Mouse (Mus musculus) NIH3T3 (cell line): ENCODE data around the gene Tmed1.
"Not testable (repeated sequence)": the region's sequence is repeated elsewhere in the genome, so short reads cannot be mapped to it uniquely, and the experiment has no call there.

ENCODE experiments used
- DNase-seq: peaks from one replicate; pipeline ENCODE4 v3.0.0-alpha.2; 2012; ENCODE audit warnings: low read depth

Tmed1 gene

DNA sequence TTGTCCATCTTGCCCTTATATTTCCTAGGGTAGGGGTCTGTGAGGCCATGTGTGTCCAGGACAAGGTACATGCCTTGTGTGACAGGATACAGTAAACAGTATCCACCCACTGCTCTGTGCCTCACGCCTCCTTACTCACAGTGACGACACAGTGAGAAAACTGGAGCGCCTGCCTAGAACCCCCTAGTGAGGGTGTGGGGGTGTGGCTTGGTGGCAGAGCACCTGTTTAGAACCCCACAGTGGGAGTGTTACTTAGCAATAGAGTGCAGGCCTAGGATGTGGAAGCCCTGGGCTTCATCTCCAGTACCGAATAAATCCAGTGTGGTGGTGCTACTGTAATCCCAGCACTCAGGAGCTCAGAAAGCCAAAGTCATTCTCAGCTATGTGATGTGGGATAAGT, 37.1 kb downstream of the Tmed1 start:
- DNase-seq: no peak

DNA sequence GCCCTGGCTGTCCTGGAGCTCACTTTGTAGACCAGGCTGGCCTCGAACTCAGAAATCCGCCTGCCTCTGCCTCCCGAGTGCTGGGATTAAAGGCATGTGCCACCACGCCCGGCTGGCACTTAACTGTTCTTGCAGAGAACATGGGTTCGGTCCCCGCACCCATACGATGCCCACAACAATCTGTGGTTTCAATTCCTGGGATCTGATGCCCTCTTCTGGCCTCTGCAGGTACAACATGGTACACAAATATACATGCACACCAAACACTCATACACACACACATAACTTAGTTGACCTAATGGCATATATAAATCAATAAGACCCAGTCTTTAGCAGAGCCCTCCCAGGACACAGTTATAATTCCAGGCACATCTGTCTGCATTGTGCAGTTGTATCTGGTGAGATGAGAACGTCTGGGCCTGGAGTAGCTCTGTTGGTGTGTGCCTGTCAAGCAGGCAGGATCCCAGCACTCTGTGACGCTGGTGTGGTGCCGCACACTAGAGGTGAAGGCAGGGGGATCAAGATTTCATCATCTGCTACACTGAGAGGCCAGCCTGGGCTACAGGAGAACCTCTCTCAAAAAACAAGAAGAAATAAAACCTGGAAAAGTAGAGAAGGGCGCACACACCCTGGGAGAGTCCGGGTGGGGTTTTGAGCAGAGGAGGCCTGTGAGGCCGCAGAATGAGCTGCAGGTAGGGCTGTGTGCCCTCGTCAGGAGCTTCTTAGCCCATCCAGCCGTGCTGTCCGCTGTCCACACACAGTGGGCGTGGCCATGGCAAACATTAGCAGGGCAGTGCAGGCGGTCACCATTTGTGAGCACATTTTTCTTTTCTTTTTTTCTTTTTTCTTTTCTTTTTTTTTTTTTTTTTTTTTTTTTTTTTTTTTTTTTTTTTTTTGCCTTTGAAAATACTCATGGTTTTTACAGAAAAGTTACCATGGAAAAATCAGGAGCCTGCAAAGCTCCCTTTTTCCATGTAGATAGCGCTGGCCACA, 40.7 kb downstream of the Tmed1 start:
- DNase-seq: peak; percentile 69

DNA sequence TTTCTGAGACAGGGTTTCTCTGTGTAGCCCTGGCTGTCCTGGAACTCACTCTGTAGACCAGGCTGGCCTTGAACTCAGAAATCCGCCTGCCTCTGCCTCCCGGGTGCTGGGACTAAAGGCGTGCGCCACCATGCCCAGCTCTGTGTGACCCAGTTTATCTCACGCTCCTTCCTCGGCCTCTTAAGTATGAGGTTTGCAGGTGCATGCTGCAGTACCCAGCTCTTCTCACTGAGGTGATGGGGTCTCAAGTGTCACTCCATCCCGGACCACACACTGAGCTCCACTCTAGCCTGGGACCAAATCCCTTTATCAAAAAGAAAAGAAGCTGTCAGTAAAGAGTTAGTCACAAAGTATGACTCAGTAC, 45.5 kb downstream of the Tmed1 start:
- DNase-seq: not testable (repeated sequence)

DNA sequence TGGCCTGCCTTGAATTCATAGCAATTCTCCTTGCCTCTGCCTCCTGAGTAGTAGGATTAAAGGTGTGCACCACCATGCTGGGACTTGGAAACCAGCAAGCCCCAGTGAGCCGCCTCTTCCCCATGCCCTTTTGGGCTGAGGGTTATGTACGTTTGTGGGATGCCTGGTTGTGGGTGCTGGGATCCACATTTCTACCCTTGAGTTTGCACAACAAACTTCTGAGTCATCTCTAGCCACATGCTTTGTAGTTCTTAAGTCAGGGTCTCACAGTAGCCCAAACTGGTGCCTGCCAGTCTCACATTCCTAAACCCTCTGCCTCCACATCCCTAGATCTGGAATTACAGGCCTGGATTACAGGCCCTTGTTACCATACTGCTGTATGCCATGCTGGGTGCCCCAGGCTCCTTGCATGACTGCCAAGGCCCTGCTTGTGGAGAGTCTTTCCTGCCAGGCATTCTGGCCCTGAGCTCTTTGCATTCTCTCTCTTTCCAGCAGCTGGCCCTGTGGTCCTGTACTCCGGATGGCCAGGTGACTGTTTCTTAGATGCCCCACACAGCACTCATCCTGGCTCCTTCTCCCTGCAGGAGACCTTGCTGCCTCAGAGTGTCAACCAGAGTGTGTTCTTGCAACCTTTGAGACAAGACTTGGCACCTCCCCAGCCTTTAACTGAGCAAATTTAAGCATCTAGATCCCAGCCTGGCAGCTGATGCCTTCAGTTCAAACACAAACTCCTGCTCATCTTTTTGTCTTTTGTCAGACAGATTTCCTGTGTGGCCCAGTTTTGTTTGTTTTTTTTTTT, 46.1 kb downstream of the Tmed1 start:
- peak; percentile 52 for DNase-seq

DNA sequence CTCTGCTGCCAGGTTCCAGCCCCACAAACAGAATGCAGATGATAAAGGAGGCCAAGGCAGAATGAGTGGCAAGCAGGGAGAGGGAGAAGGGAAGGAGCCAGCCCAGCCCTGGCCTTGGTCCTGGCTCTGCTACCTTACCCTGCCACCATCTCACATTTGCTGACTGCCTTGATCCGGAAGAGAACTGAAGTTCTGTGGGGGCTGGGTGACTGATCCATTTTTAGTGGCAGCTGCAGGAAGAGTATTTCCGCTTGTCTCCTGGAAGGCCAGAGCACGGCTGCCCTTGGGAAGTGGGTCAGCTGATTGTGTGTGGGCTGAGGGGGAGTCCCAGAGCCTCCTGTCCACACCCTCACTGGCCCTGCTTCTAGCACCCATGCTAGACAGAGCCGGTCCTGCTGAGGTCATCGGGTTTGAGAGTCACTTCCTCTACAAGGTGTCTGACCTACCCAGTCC, 46.9 kb downstream of the Tmed1 start:
- DNase-seq: peak; percentile 28

DNA sequence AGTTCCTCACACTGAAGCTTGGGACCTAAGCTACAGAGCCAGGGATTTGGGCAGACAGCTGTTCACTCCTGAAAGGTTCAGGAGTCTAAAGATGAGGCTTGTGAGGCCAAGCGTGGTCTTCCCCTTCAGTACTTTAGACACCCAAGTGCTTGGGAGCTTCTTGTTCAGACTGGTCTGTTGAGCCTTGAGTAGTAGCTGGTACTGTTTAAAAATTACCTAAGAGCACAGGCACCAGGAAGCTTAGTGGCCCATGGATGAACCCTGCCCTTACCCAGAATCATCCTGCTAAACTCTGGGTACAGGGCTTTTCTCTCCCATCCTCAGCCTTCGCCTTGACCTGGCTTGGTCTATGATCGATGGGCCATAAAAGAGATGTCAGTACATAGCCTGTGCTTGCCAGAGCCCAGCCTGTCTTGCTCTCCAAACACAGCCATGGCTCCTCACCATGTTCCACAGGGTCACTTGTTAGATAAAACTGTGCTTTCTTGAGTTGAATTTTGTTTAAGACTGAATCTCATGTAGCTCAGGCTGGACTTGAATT, 49.6 kb downstream of the Tmed1 start:
- no peak for DNase-seq

DNA sequence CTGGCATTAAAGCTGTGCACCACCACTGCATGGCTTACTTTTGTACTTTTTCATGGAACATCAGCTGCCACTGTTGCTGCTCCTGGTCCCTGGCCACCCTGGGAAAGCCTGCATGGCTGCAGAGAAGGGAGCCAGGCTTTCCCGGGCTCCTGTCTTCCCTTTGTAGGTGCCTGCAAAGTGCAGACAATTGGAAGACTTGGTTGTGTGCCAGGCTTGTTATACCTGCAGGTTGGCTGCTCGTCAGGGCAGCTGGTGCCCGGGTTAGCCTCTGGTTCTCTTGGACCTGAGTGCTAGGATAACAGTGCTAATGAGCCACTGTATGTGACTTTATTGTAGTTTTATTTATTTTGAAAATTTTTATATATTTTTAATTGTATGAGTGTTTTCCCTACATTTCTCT, 51.2 kb downstream of the Tmed1 start:
- DNase-seq: no peak
